Mouse (Mus musculus) limb, embryonic 15.5 days (tissue): ENCODE results near the gene Serpina3c. TPM values are rescaled to one million over a fixed set of nuclear protein-coding genes. Genes with fewer than 3 reads are reported as not detected.

Experiments
- ATAC-seq: fragments of 200-750 bp; cut with Nextera tagmentation; 2 replicates; pipeline ENCODE4 v1.8.0; 2017; ENCODE audit warnings: low read depth, moderate TSS enrichment; ENCODE audit not compliant: insufficient number of reproducible peaks, low FRiP score, low TSS enrichment
- H3K27ac ChIP-seq: fragments of 300-500 bp; sonication (generic); 2 replicates; pipeline ENCODE4 v1.5.1; 2015; ENCODE audit warnings: moderate library complexity, mild to moderate bottlenecking, inconsistent platforms
- H3K27me3 ChIP-seq: fragments of 300-500 bp; sonication (generic); 2 replicates; pipeline ENCODE4 v1.6.1; 2015; ENCODE audit warnings: inconsistent platforms
- H3K36me3 ChIP-seq: fragments of 300-500 bp; sonication (generic); 2 replicates; pipeline ENCODE4 v1.6.1; 2015; ENCODE audit warnings: inconsistent platforms
- H3K4me1 ChIP-seq: fragments of 300-500 bp; sonication (generic); 2 replicates; pipeline ENCODE4 v1.6.1; 2015; ENCODE audit warnings: inconsistent platforms
- H3K4me2 ChIP-seq: fragments of 300-500 bp; sonication (generic); 2 replicates; pipeline ENCODE4 v1.6.1; 2015; ENCODE audit warnings: mild to moderate bottlenecking, inconsistent platforms
- H3K4me3 ChIP-seq: fragments of 300-500 bp; sonication (generic); 2 replicates; pipeline ENCODE4 v1.5.1; 2015; ENCODE audit warnings: mild to moderate bottlenecking, inconsistent platforms
- H3K9ac ChIP-seq: fragments of 300-500 bp; sonication (generic); 2 replicates; pipeline ENCODE4 v1.6.1; 2015; ENCODE audit warnings: inconsistent platforms
- H3K9me3 ChIP-seq: fragments of 300-500 bp; sonication (generic); 2 replicates; pipeline ENCODE4 v1.6.1; 2016; ENCODE audit warnings: inconsistent platforms
- WGBS: fragments of 180-500 bp; shearing (Covaris S2); methylation state at CpG from one replicate; pipeline ENCODE4 v1.1.7; 2015; 5-methylcytosine and 5-hydroxymethylcytosine counted together
- polyA plus RNA-seq: library from polyadenylated mRNA; unstranded; fragments of >200 nt; fragmentation: Nextera tagmentation; extraction: Ambion mirVana; gene quantifications from 2 replicates; pipeline ENCODE4 v1.2.1, GENCODE M21; 2015

The Serpina3c gene
- polyA plus RNA-seq: 0.09 TPM in 1 of 2 replicates, not detected in the other

- H3K9me3 ChIP-seq: no peaks in the 10 kb centered on the region
- no peak for ATAC-seq
- no peak within 1 kb of the TSS for H3K27ac ChIP-seq
- no peaks in the 10 kb centered on the region for H3K27me3 ChIP-seq
- H3K4me2 ChIP-seq: no peak within 1 kb of the TSS
- H3K4me3 ChIP-seq: no peak within 1 kb of the TSS
- 82% methylated on average over 2 of the region's 2 CpGs for WGBS
- H3K36me3 ChIP-seq: no peaks in the 10 kb centered on the region
- no peaks in the 10 kb centered on the region for H3K4me1 ChIP-seq
- no peak within 1 kb of the TSS for H3K9ac ChIP-seq
Observed at GRCm38 (mm10) chr12:104153656-104154055, at the start of gene Serpina3c. Gene Serpina3c (minus strand): TSS chr12:104153870.

- no peak overlapping the region for H3K9ac ChIP-seq
- H3K4me3 ChIP-seq: no peak overlapping the region
- no peak overlapping the region for H3K4me2 ChIP-seq
- no peaks in the 10 kb centered on the region for H3K27me3 ChIP-seq
- H3K4me1 ChIP-seq: no peaks in the 10 kb centered on the region
- no peak overlapping the region for H3K27ac ChIP-seq
- no peak for ATAC-seq
- no peaks in the 10 kb centered on the region for H3K36me3 ChIP-seq
- no peaks in the 10 kb centered on the region for H3K9me3 ChIP-seq
Observed at GRCm38 (mm10) chr12:104190852-104191251, 37.2 kb upstream of the Serpina3c start.

DNA sequence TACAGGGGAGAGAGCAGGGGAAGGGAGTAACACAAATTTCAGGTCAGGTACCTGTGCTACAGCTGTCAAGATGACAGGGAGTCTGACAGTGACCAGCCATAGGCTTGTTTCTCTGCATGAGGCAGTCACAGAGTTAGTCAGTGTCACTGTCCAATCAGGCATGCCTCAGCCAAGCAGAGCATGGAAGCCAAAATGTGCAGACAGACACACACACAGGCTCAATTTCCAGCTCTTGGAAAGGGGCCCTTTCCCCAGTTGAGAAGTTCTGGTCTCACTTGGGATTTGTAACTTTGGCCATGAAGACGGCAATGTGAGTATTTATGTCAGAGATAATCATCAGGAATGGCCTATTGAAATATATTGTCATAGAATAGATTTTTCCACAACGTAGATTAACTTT lies 35.6 kb upstream of the Serpina3c start:
- Histone ChIP-seq H3K9ac (no peak overlapping the region), H3K4me1 (no peaks in the 10 kb centered on the region), H3K27me3 (no peaks in the 10 kb centered on the region), H3K27ac (no peak overlapping the region), H3K4me3 (no peak overlapping the region), H3K4me2 (no peak overlapping the region), H3K36me3 (no peaks in the 10 kb centered on the region), H3K9me3 (no peaks in the 10 kb centered on the region)
- ATAC-seq: no peak
- 68% methylated on average over 2 of the region's 2 CpGs for WGBS

DNA sequence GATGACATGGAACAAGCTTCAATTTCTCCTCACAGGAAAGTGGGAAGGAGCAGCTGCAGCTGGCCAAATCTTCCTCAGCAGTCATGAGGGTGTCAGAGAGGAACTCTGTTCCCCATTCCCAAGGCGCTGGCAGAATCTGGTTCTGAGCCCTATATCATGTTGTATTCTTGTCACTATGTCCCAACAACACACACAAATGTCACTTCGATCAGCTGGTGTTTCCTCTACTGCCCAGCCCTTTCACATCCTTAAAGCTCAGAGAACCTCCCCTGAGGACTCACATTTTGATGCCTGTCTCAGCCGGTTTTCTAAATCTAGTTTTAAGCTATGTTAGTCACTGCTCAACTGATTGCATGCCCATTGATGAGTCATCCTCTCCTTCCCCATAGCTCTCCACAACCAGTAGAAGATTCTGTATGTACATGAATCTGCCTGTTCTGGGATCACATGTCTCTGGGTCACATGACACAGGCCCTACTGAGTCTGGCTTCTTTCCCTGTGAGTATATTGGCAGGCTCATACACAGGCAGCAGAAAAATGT lies 32.4 kb upstream of the Serpina3c start:
- H3K4me3 ChIP-seq: no peak overlapping the region
- ATAC-seq: no peak
- no peaks in the 10 kb centered on the region for H3K36me3 ChIP-seq
- no peaks in the 10 kb centered on the region for H3K27me3 ChIP-seq
- no peaks in the 10 kb centered on the region for H3K4me1 ChIP-seq
- H3K9ac ChIP-seq: no peak overlapping the region
- no peak overlapping the region for H3K4me2 ChIP-seq
- no peak overlapping the region for H3K27ac ChIP-seq
- no peaks in the 10 kb centered on the region for H3K9me3 ChIP-seq
- 64% methylated on average over 3 of the region's 3 CpGs for WGBS

DNA sequence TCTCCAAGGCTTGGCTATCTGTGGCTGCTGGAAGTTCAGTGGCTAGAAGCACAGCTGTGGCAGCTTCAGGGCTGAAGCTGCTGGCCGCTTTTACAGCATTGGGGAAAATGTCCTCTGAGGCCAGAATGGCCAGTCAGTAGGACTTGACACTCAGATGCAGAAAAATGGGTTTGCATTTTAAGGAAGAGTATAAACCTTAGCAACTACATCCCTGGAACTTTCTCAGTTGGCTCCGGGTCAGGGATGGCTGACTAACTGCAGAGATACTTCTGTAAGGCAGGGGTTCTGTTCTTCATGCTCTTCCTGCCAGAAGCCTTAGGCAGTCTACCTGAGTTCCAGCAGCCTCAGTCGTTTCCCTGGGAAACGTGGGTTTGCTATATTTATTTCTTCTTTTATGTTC lies 31.4 kb upstream of the Serpina3c start:
- no peak overlapping the region for H3K4me3 ChIP-seq
- WGBS: 59% methylated on average over 4 of the region's 4 CpGs
- H3K36me3 ChIP-seq: no peaks in the 10 kb centered on the region
- no peak overlapping the region for H3K4me2 ChIP-seq
- no peaks in the 10 kb centered on the region for H3K4me1 ChIP-seq
- H3K9ac ChIP-seq: no peak overlapping the region
- no peak for ATAC-seq
- no peaks in the 10 kb centered on the region for H3K27me3 ChIP-seq
- H3K27ac ChIP-seq: no peak overlapping the region
- no peaks in the 10 kb centered on the region for H3K9me3 ChIP-seq

- H3K9ac ChIP-seq: no peak overlapping the region
- no peak overlapping the region for H3K4me3 ChIP-seq
- H3K4me2 ChIP-seq: no peak overlapping the region
- H3K27me3 ChIP-seq: no peaks in the 10 kb centered on the region
- WGBS: 86% methylated on average over 2 of the region's 2 CpGs
- no peaks in the 10 kb centered on the region for H3K36me3 ChIP-seq
- H3K9me3 ChIP-seq: no peaks in the 10 kb centered on the region
- no peak overlapping the region for H3K27ac ChIP-seq
- ATAC-seq: no peak
- no peaks in the 10 kb centered on the region for H3K4me1 ChIP-seq
Observed at GRCm38 (mm10) chr12:104178987-104179386, 25.3 kb upstream of the Serpina3c start.

- no peak overlapping the region for H3K4me2 ChIP-seq
- ATAC-seq: no peak
- H3K4me1 ChIP-seq: no peaks in the 10 kb centered on the region
- H3K36me3 ChIP-seq: no peaks in the 10 kb centered on the region
- no peak overlapping the region for H3K9ac ChIP-seq
- no peak overlapping the region for H3K27ac ChIP-seq
- no peaks in the 10 kb centered on the region for H3K27me3 ChIP-seq
- H3K9me3 ChIP-seq: no peaks in the 10 kb centered on the region
- H3K4me3 ChIP-seq: no peak overlapping the region
Observed at GRCm38 (mm10) chr12:104178577-104178976, 24.9 kb upstream of the Serpina3c start.

- Histone ChIP-seq H3K27ac (no peak overlapping the region), H3K27me3 (no peaks in the 10 kb centered on the region), H3K4me2 (no peak overlapping the region), H3K4me1 (no peaks in the 10 kb centered on the region), H3K9me3 (no peaks in the 10 kb centered on the region), H3K4me3 (no peak overlapping the region), H3K9ac (no peak overlapping the region), H3K36me3 (no peaks in the 10 kb centered on the region)
- no peak for ATAC-seq
- 67% methylated on average over 3 of the region's 3 CpGs for WGBS
Observed at GRCm38 (mm10) chr12:104175636-104176035, 22.0 kb upstream of the Serpina3c start.

GRCm38 (mm10) chr12:104174747-104175146 lies 21.1 kb upstream of the Serpina3c start:
- no peaks in the 10 kb centered on the region for H3K27me3 ChIP-seq
- no peak for ATAC-seq
- no peaks in the 10 kb centered on the region for H3K4me1 ChIP-seq
- no peak overlapping the region for H3K9ac ChIP-seq
- H3K4me2 ChIP-seq: no peak overlapping the region
- WGBS: 61% methylated on average over 3 of the region's 3 CpGs
- no peak overlapping the region for H3K27ac ChIP-seq
- no peak overlapping the region for H3K4me3 ChIP-seq
- no peaks in the 10 kb centered on the region for H3K36me3 ChIP-seq
- H3K9me3 ChIP-seq: no peaks in the 10 kb centered on the region

DNA sequence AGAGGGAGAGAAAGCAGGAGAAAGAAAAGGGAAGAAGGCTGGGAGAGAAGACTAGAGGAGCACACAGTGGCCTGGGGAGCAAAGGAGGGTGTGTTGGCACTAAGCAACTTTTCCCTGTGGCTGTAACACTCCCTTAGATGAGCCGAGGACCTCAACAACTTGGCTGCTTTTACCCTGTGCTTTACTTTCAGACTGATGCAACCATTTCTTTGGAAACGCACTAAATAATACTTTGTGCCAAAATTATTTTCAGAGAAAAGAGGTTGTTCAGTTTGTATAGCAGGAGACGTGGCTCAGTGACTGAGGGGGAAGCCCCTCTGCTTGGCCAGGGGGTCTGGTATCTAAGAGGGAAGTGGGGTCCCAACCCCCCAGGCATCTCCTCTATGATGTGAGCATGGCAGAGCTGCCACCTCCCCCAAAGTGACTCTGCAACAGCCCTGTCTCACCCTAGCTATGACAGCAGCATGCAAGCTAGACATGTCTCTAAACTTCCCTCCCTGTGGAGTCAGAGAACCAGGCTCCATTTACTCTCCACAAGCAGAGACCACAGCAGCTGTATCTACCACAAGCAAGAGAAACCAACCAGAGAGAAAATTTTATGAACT lies 527 bp downstream of the Serpina3c start:
- WGBS: 71% methylated on average over 3 of the region's 3 CpGs
- Histone ChIP-seq H3K9me3 (no peaks in the 10 kb centered on the region), H3K9ac (no peak overlapping the region), H3K27ac (no peak overlapping the region), H3K27me3 (no peaks in the 10 kb centered on the region), H3K4me1 (no peaks in the 10 kb centered on the region), H3K36me3 (no peaks in the 10 kb centered on the region), H3K4me3 (no peak overlapping the region), H3K4me2 (no peak overlapping the region)
- no peak; the same call in 1 of the 2 replicates for ATAC-seq

DNA sequence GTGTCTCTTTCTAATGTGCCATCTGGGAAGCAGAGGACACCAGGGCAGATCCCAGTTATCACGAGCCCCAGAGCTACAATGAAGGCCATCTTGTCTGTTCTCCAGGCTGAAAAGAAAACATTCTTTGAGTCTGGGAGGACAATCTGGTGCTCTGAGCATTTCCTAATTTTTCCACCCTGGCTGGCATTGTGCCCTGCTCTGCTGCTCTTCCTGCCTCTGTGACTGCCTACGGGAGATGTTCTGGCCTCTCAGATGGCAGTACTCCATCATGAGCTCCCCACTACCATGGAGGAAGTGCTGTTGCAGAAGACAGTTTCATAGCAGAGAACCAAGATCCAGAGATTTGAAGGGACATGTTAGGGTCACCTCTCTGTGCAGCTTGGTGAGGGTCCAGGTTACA lies 1.7 kb downstream of the Serpina3c start:
- H3K4me2 ChIP-seq: no peak overlapping the region

DNA sequence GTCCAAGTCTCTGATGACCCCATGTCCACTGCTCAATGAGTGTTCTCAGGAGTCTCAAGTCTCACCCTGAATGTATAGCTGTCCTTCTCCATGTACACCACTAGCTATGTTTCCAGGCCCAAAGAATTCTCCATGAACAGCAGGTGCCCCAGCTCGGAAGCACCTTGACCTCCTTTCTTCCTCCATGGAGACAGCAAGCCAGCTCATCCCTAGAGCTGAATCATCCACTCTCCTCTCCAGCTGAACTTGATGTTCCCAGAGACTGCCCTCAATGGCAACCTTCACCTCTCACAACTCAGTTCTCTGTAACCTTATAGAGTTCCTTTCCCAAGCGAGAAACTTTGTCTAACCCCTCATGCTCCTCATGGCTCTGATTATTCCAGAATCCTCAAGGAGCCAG lies 8.1 kb downstream of the Serpina3c start:
- H3K27me3 ChIP-seq: no peaks in the 10 kb centered on the region
- H3K36me3 ChIP-seq: no peaks in the 10 kb centered on the region
- no peak overlapping the region for H3K9ac ChIP-seq
- H3K4me2 ChIP-seq: no peak overlapping the region
- no peaks in the 10 kb centered on the region for H3K4me1 ChIP-seq
- no peaks in the 10 kb centered on the region for H3K9me3 ChIP-seq
- 87% methylated on average over 2 of the region's 2 CpGs for WGBS
- no peak overlapping the region for H3K27ac ChIP-seq
- H3K4me3 ChIP-seq: no peak overlapping the region
- ATAC-seq: no peak

More for the DNA sequence above, 1.7 kb downstream of the Serpina3c start:
- Histone ChIP-seq H3K4me1 (no peaks in the 10 kb centered on the region), H3K27me3 (no peaks in the 10 kb centered on the region), H3K9ac (no peak overlapping the region), H3K4me3 (no peak overlapping the region), H3K27ac (no peak overlapping the region), H3K9me3 (no peaks in the 10 kb centered on the region), H3K36me3 (no peaks in the 10 kb centered on the region)
- 72% methylated on average over 2 of the region's 2 CpGs for WGBS
- no peak for ATAC-seq

DNA sequence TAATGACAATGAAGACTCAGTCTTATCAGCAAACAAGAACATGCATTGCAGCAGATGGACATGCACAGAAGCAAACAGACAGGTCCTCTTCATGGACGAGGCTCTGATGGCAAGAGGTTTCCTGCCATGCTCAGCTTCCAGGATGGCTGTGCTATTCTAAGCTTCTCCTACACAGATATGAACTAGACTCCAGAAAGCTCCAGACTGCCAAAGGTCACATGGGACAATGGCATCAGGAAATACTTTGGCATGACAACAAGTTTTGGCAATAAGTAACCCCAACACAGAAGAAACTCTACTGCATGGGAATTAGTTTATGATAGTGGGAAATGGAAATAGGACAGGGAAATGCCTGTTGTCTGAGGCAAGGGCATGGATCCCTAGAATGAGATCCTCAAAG lies 10.4 kb downstream of the Serpina3c start:
- Histone ChIP-seq H3K27me3 (no peaks in the 10 kb centered on the region), H3K4me2 (no peak overlapping the region), H3K27ac (no peak overlapping the region), H3K36me3 (no peaks in the 10 kb centered on the region), H3K9ac (no peak overlapping the region), H3K4me3 (no peak overlapping the region), H3K9me3 (no peaks in the 10 kb centered on the region), H3K4me1 (no peaks in the 10 kb centered on the region)
- ATAC-seq: no peak
- WGBS: 68% methylated on average over 1 of the region's 1 CpGs
